In the genomic region with DNA sequence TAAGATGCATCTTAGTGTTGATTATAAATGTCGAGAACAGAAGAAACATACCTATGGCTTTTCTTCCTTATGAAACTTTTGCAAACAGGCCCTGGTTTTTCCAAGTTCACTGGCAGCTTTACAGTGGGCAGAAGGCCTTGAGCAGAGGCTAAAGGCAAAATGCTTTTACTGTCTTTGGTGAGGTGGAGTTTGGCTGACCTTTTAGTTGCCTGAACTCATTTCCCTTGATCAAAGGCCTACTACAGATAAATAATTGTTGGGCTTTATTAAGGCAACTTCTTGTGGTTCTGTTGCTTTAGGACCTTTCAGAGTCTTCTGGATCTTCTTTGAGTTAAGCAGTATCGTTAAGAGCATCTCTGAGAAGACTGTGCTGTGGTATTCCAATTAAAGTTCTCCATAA, we compare ENCODE assay signal across 18 mouse cellular contexts.
"Had no signal": no experiment of that assay in that cellular context is flagged by ENCODE, and none has a peak within 500 bp of the region (broad histone marks: within the 10 kb centered on the region; RNA-seq: fewer than 3 reads in every experiment).

No protein-coding gene starts in this region.

- ATAC-seq: midbrain, embryonic 16.5 days had no signal

- H3K27me3 ChIP-seq: midbrain, embryonic 12.5 days; neural tube, embryonic 13.5 days; neural tube, embryonic 15.5 days had no signal

- H3K4me2 ChIP-seq: lung, embryonic 14.5 days; midbrain, embryonic 12.5 days; neural tube, embryonic 13.5 days; neural tube, embryonic 15.5 days had no signal

- DNase-seq: lung, embryonic 14.5 days; lung, postnatal 10 days; lung, postnatal 4 days; midbrain, embryonic 14.5 days; retina, postnatal 1 day; right cerebral cortex, adult 18-20 months; right cerebral cortex, postnatal 25 days; right cerebral cortex, postnatal 4 days; spleen, adult 18-20 months; thymus, adult 18-20 months; thymus, postnatal 14 days; thymus, postnatal 36 days had no signal

- H3K27ac ChIP-seq: midbrain, embryonic 10.5 days; midbrain, embryonic 12.5 days; neural tube, embryonic 13.5 days; neural tube, embryonic 15.5 days had no signal

- H3K4me1 ChIP-seq: midbrain, embryonic 10.5 days; midbrain, embryonic 12.5 days; neural tube, embryonic 13.5 days; neural tube, embryonic 15.5 days had no signal

- H3K9ac ChIP-seq: lung, embryonic 14.5 days; midbrain, embryonic 12.5 days; neural tube, embryonic 13.5 days; neural tube, embryonic 15.5 days had no signal

- H3K36me3 ChIP-seq: midbrain, embryonic 10.5 days; midbrain, embryonic 12.5 days; neural tube, embryonic 13.5 days; neural tube, embryonic 15.5 days had no signal

- H3K9me3 ChIP-seq: midbrain, embryonic 10.5 days; midbrain, embryonic 12.5 days; neural tube, embryonic 13.5 days; neural tube, embryonic 15.5 days had no signal

- H3K4me3 ChIP-seq: midbrain, embryonic 10.5 days; midbrain, embryonic 12.5 days; myocyte; neural tube, embryonic 13.5 days; neural tube, embryonic 15.5 days had no signal
